Mouse (Mus musculus) myocyte (in vitro differentiated cells): ENCODE results near the gene Spink2. TPM values are rescaled to one million over a fixed set of nuclear protein-coding genes. Genes with fewer than 3 reads are reported as not detected.

Experiments
- H3K27me3 ChIP-seq: one replicate; pipeline ENCODE4 v1.6.1; 2011; ENCODE audit not compliant: control insufficient read depth, insufficient read depth, insufficient read length
- H3K36me3 ChIP-seq: one replicate; pipeline ENCODE4 v1.6.1; 2011; ENCODE audit not compliant: control insufficient read depth, insufficient read depth
- H3K4me2 ChIP-seq: one replicate; pipeline ENCODE4 v1.6.1; 2011; ENCODE audit warnings: low read depth, control low read depth
- H3K4me3 ChIP-seq: one replicate; pipeline ENCODE4 v1.5.1; 2011; ENCODE audit warnings: mild to moderate bottlenecking, control low read depth, moderate library complexity
- H3K79me2 ChIP-seq: one replicate; pipeline ENCODE4 v1.6.1; 2011; ENCODE audit not compliant: control insufficient read depth, insufficient read depth
- H3ac ChIP-seq: one replicate; pipeline ENCODE4 v1.6.1; 2011; ENCODE audit not compliant: control insufficient read depth, insufficient read length
- CEBPB ChIP-seq: IDR thresholded peaks from 2 replicates; pipeline ENCODE4 v1.6.1; 2011; ENCODE audit warnings: mild to moderate bottlenecking, moderate library complexity; ENCODE audit not compliant: poor library complexity, insufficient read depth, severe bottlenecking
- E2F4 ChIP-seq: IDR thresholded peaks from one replicate; pipeline ENCODE4 v1.6.1; 2011; ENCODE audit warnings: mild to moderate bottlenecking, control low read depth, moderate library complexity; ENCODE audit not compliant: insufficient read depth
- MAX ChIP-seq: IDR thresholded peaks from one replicate; pipeline ENCODE4 v1.6.1; 2011; ENCODE audit warnings: low read depth, mild to moderate bottlenecking, control low read depth
- MYOD1 ChIP-seq, 3 experiments: IDR thresholded peaks; one replicate each; pipeline ENCODE4 v1.6.1; 2011; ENCODE audit warnings: control low read depth in 2 of 3, low read depth in 2 of 3, mild to moderate bottlenecking in 2 of 3, moderate library complexity in 1 of 3; ENCODE audit not compliant: insufficient read length in 2 of 3, control insufficient read depth in 1 of 3
- MYOG ChIP-seq, 3 experiments: IDR thresholded peaks; one replicate each; pipeline ENCODE4 v1.6.1; 2011; ENCODE audit warnings: control low read depth in 2 of 3, low read depth in 2 of 3, mild to moderate bottlenecking in 2 of 3; ENCODE audit not compliant: insufficient read length in 2 of 3, control insufficient read depth in 1 of 3, insufficient read depth in 1 of 3
- POLR2A ChIP-seq: IDR thresholded peaks from one replicate; pipeline ENCODE4 v1.6.1; 2011; ENCODE audit warnings: low read depth, mild to moderate bottlenecking, control low read depth, moderate library complexity; ENCODE audit not compliant: insufficient read length
- POLR2AphosphoS2 ChIP-seq: IDR thresholded peaks from one replicate; pipeline ENCODE4 v1.6.1; 2011; ENCODE audit warnings: low read depth, control low read depth; ENCODE audit not compliant: insufficient read length
- REST ChIP-seq: IDR thresholded peaks from one replicate; pipeline ENCODE4 v1.6.1; 2011; ENCODE audit warnings: mild to moderate bottlenecking, control low read depth, moderate library complexity; ENCODE audit not compliant: insufficient read depth, insufficient read length
- SRF ChIP-seq: IDR thresholded peaks from one replicate; pipeline ENCODE4 v1.6.1; 2011; ENCODE audit warnings: low read depth; ENCODE audit not compliant: control insufficient read depth, insufficient read length
- TCF12 ChIP-seq: IDR thresholded peaks from one replicate; pipeline ENCODE4 v1.6.1; 2011; ENCODE audit warnings: mild to moderate bottlenecking, control low read depth; ENCODE audit not compliant: poor library complexity, insufficient read depth, severe bottlenecking
- TCF3 ChIP-seq: IDR thresholded peaks from one replicate; pipeline ENCODE4 v1.6.1; 2011; ENCODE audit warnings: low read depth, control low read depth; ENCODE audit not compliant: insufficient read length
- USF1 ChIP-seq: IDR thresholded peaks from one replicate; pipeline ENCODE4 v1.6.1; 2011; ENCODE audit warnings: low read depth, mild to moderate bottlenecking, control low read depth, moderate library complexity
- polyA plus RNA-seq: library from polyadenylated mRNA; unstranded; fragments of >200 nt; fragmentation: generic; extraction: Trizol; gene quantifications from one replicate; pipeline ENCODE4 v1.2.1, GENCODE M21; 2012; ENCODE audit warnings: missing spikeins

Gene Spink2
- polyA plus RNA-seq, 1 experiment, result not detected

DNA sequence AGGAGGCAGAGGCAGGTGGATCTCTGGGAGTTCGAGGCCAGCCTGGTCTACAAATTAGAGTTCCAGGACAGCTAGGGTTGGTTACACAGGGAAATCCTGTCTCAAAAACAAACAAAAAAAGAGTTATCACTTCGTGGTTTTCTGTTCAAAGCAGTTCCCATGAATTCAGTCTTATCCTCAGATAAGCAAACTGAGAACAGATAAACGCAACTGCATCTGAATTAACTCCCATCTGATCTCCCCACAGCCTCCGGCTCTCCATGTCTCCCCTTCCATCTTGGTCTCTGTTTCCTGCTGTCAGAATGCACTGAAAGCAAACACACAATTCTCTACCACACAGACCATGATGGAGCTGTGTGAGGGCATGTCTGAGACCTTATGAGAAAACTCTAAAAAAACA, 10.6 kb downstream of the Spink2 start:
- H3K36me3 ChIP-seq, result no peaks in the 10 kb centered on the region
- H3ac ChIP-seq, result no peak overlapping the region
- no peaks in the 10 kb centered on the region for H3K79me2 ChIP-seq
- H3K4me3 ChIP-seq, result no peak overlapping the region
- no peak overlapping the region for H3K4me2 ChIP-seq
- H3K27me3 ChIP-seq, result no peaks in the 10 kb centered on the region
- TF ChIP-seq USF1 (no peak), CEBPB (no peak), MYOD1 (IDR thresholded peaks at IDR 0.05; ENCODE audit: control insufficient read depth in 1 of 3, insufficient read length in 2 of 3, low read depth in 2 of 3) (no peak), MYOG (IDR thresholded peaks at IDR 0.05; ENCODE audit: control insufficient read depth in 1 of 3, insufficient read depth in 1 of 3, insufficient read length in 2 of 3, low read depth in 2 of 3) (no peak), POLR2A (no peak), TCF3 (no peak), E2F4 (no peak)

DNA sequence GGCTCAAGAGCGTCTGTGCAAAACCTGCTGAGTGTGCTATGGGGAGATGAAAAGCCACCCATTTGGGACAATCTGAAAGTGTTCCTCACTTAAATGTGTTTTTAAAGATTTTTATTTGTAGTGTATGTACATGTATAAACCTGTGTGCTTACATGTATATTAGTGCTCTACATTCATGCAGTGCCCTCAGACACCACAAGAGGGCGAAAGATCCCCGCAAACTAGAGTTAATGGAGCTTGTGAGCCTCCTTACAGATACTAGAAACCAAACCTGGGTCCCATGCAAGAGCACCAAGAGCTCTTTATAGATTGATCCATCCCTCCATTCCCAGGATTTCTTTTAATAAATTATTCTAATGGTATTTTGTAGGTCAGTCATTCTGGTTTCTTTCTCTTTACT, 17.3 kb downstream of the Spink2 start:
- H3K4me3 ChIP-seq, result no peak overlapping the region
- H3K4me2 ChIP-seq, result no peak overlapping the region
- no peaks in the 10 kb centered on the region for H3K79me2 ChIP-seq
- no peaks in the 10 kb centered on the region for H3K27me3 ChIP-seq
- H3K36me3 ChIP-seq, result no peaks in the 10 kb centered on the region
- no peak overlapping the region for H3ac ChIP-seq
- TF ChIP-seq USF1 (no peak), MAX (no peak), CEBPB (no peak), POLR2AphosphoS2 (no peak)

DNA sequence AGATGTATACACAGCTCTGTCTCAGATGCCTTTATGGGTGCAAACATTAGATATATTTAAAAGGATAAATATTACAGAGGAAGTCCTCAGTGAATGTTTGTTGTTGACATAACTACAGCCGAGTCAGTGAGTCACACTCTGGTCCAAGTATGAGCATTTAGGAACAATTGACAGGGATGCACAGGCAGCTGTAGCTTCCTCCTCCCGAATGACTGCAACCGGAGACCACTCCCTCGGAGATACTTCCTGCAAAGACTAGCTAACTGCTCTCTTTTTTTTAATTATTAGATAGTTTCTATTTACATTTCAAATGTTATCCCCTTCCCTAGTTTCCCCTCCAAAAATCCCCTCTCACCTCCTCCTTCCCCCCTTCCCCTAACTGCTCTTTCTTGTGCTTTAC, 18.0 kb downstream of the Spink2 start:
- no peaks in the 10 kb centered on the region for H3K79me2 ChIP-seq
- no peak overlapping the region for H3K4me3 ChIP-seq
- H3K27me3 ChIP-seq, result no peaks in the 10 kb centered on the region
- no peak for TF ChIP-seq CEBPB
- TF ChIP-seq MAX, result no peak
- no peak for TF ChIP-seq REST
- TF ChIP-seq E2F4, result no peak
- no peak for TF ChIP-seq TCF3
- TF ChIP-seq POLR2A, result no peak
- TF ChIP-seq MYOD1 (IDR thresholded peaks at IDR 0.05; ENCODE audit: control insufficient read depth in 1 of 3, insufficient read length in 2 of 3, low read depth in 2 of 3), result no peak
- TF ChIP-seq USF1, result no peak
- no peak for TF ChIP-seq SRF
- no peaks in the 10 kb centered on the region for H3K36me3 ChIP-seq
- H3ac ChIP-seq, result no peak overlapping the region
- H3K4me2 ChIP-seq, result no peak overlapping the region

DNA sequence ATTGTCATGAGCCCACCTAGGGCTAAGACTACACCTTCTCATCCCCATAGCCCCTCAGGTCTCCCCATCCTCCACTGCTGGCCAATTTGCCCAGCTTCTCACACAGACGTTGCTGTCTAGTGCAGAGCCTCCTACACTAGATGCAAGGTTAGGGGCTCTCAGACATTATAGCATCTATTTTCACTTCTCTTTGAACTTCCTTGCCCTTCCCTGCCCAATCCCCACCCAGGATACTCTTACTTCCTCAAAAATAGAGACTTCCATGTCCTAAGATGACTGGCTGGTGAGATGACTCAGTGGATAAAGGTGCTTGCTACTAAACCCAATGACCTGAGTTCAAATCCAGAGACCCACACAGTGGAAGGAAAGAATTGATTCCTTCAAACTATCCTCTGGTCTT, 19.6 kb downstream of the Spink2 start:
- no peaks in the 10 kb centered on the region for H3K27me3 ChIP-seq
- no peak overlapping the region for H3K4me3 ChIP-seq
- H3K36me3 ChIP-seq, result no peaks in the 10 kb centered on the region
- no peaks in the 10 kb centered on the region for H3K79me2 ChIP-seq
- no peak overlapping the region for H3ac ChIP-seq
- H3K4me2 ChIP-seq, result no peak overlapping the region
- no peak for TF ChIP-seq POLR2A
- no peak for TF ChIP-seq TCF12
- TF ChIP-seq SRF, result no peak
- TF ChIP-seq TCF3, result no peak
- TF ChIP-seq POLR2AphosphoS2, result no peak
- no peak for TF ChIP-seq E2F4
- TF ChIP-seq MYOG (IDR thresholded peaks at IDR 0.05; ENCODE audit: control insufficient read depth in 1 of 3, insufficient read depth in 1 of 3, insufficient read length in 2 of 3, low read depth in 2 of 3), result no peak
- TF ChIP-seq MYOD1 (IDR thresholded peaks at IDR 0.05; ENCODE audit: control insufficient read depth in 1 of 3, insufficient read length in 2 of 3, low read depth in 2 of 3), result no peak
- no peak for TF ChIP-seq USF1
- TF ChIP-seq MAX, result no peak
- TF ChIP-seq CEBPB, result no peak
- TF ChIP-seq REST, result no peak

DNA sequence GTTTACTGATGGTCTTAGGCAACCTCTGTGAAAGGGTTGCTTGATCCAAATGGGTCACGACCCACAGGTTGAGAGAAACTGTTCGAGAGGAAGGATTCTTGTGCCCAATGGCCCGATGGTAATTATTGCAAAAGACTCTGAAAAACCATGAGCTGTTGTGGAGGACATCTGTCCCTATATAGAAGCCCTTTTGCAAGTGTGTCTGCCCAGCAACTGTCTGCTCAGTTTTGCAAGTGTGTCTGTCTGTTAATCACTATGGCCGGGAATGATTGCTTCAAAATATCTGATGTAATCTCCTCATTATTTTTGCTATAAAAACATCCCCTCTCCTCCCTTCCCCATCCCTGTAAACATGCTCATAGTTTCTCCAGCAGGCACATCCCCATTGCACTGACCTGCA, 20.2 kb downstream of the Spink2 start:
- Histone ChIP-seq H3K27me3 (no peaks in the 10 kb centered on the region), H3K4me2 (no peak overlapping the region), H3K4me3 (no peak overlapping the region), H3ac (no peak overlapping the region), H3K36me3 (no peaks in the 10 kb centered on the region), H3K79me2 (no peaks in the 10 kb centered on the region)
- no peak for TF ChIP-seq REST
- TF ChIP-seq MAX, result no peak
- TF ChIP-seq MYOG (IDR thresholded peaks at IDR 0.05; ENCODE audit: control insufficient read depth in 1 of 3, insufficient read depth in 1 of 3, insufficient read length in 2 of 3, low read depth in 2 of 3), result no peak
- TF ChIP-seq CEBPB, result no peak
- TF ChIP-seq TCF12, result no peak
- TF ChIP-seq TCF3, result no peak
- TF ChIP-seq USF1, result no peak
- TF ChIP-seq MYOD1 (IDR thresholded peaks at IDR 0.05; ENCODE audit: control insufficient read depth in 1 of 3, insufficient read length in 2 of 3, low read depth in 2 of 3), result no peak
- no peak for TF ChIP-seq POLR2AphosphoS2
- TF ChIP-seq E2F4, result no peak
- TF ChIP-seq POLR2A, result no peak
- no peak for TF ChIP-seq SRF
